Mouse (Mus musculus) MEL (cell line): ENCODE results near the gene Sim2.

ENCODE experiments used
- BHLHE40 ChIP-seq: IDR thresholded peaks from 2 replicates; pipeline ENCODE4 v1.6.1; 2012; ENCODE audit warnings: low read depth, mild to moderate bottlenecking, inconsistent platforms, low read length, improper control_type of control experiment, borderline replicate concordance
- CTCF ChIP-seq, 3 experiments: IDR thresholded peaks in 2 of 3; conservative IDR thresholded peaks in 1 of 3; 2 replicates each; pipeline ENCODE4 v1.5.1; 2011 to 2012; ENCODE audit warnings: low read length in 3 of 3, low read depth in 2 of 3, mild to moderate bottlenecking in 2 of 3, improper control_type of control experiment in 1 of 3, inconsistent platforms in 1 of 3, mixed read lengths in 1 of 3, moderate library complexity in 1 of 3; ENCODE audit not compliant: control insufficient read depth in 1 of 3, insufficient read depth in 1 of 3, poor library complexity in 1 of 3, severe bottlenecking in 1 of 3
- EP300 ChIP-seq, 2 experiments: IDR thresholded peaks; 2 replicates each; pipeline ENCODE4 v1.6.1; 2011; ENCODE audit warnings: improper control_type of control experiment in 2 of 2, low read length in 2 of 2, low read depth in 1 of 2, mild to moderate bottlenecking in 1 of 2
- MEF2A ChIP-seq: IDR thresholded peaks from 2 replicates; pipeline ENCODE4 v1.6.1; 2014; ENCODE audit warnings: low read depth, mild to moderate bottlenecking, inconsistent platforms, low read length, improper control_type of control experiment; ENCODE audit not compliant: poor library complexity, insufficient replicate concordance, severe bottlenecking; ENCODE audit errors: extremely low read depth
- POLR2A ChIP-seq, 2 experiments: IDR thresholded peaks; 2 replicates each; pipeline ENCODE4 v1.6.1; 2011 to 2012; ENCODE audit warnings: low read length in 2 of 2, mild to moderate bottlenecking in 2 of 2, control low read depth in 1 of 2, improper control_type of control experiment in 1 of 2, low read depth in 1 of 2, moderate library complexity in 1 of 2; ENCODE audit not compliant: control insufficient read depth in 1 of 2, insufficient read depth in 1 of 2, poor library complexity in 1 of 2
- SMC3 ChIP-seq: IDR thresholded peaks from 2 replicates; pipeline ENCODE4 v1.6.1; 2011; ENCODE audit warnings: low read depth, low read length, improper control_type of control experiment
- TAL1 ChIP-seq: IDR thresholded peaks from 2 replicates; pipeline ENCODE4 v1.6.1; 2012; ENCODE audit warnings: mild to moderate bottlenecking, inconsistent platforms, low read length, moderate library complexity, mixed read lengths

DNA sequence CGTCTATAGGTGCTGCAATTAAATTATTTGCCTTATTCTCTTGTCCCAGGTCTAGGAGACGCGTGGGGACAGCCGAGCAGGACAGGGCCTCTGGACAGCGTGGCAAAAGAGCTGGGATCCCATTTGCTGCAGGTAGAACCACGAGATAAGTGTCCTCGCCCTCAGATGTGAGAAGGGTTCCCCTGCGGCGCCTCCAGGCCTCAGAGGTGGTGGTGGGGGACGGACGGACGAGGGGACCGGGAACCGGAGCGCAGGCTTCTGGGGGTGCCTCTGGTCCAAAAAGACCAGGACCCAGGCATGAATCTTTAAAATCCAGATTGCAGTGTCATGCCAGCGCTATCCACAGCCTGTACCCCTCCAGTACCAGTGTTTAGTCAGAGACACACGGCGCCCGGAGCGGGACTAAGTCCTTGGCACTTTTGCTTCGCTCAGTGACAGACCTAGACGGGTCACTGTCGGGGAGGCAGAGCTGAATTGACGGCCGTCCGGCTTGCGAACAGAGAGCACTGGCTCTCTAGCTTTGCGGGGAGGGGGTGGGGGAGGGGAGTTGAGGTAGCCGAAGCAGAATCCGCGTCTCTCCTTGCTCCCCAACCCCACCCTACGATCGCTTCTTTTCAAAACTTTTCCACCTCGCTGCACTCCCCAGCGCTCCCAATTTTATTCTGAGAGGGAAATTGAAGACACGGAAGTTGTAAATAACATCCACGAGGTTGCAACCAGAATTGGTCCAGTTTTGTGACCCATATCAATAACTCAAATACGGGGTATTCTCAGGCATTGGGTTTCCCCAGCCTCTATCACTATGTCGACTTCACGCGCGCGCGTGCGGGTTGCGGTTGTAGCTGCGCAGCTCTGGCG lies 9.7 kb downstream of the Sim2 start:
- no peak for TF ChIP-seq BHLHE40
- no peak for TF ChIP-seq POLR2A (IDR thresholded peaks at IDR 0.05; ENCODE audit: control insufficient read depth in 1 of 2, insufficient read depth in 1 of 2, low read depth in 1 of 2, low read length in 2 of 2, poor library complexity in 1 of 2)
- no peak for TF ChIP-seq CTCF (IDR thresholded peaks at IDR 0.05 in 2 of 3, conservative IDR thresholded peaks at IDR 0.05 in 1 of 3; ENCODE audit: control insufficient read depth in 1 of 3, insufficient read depth in 1 of 3, low read depth in 2 of 3, low read length in 3 of 3, poor library complexity in 1 of 3, severe bottlenecking in 1 of 3)
- no peak for TF ChIP-seq SMC3
- no peak for TF ChIP-seq MEF2A
- TF ChIP-seq EP300 (IDR thresholded peaks at IDR 0.05; ENCODE audit: low read depth in 1 of 2, low read length in 2 of 2), result no peak
- no peak for TF ChIP-seq TAL1
